Mouse (Mus musculus) left cerebral cortex, postnatal 10 days (tissue): ENCODE measurements at regions not wholly inside any gene's neighbourhood (a gene's known extent, or its start where the extent isn't known, plus 50 kb on each side); places are given as distances from the start of the nearest gene placed in this dataset.

Experiments used
- DNase-seq, 2 experiments: peaks; one replicate each; pipeline ENCODE4 v3.0.0; 2021 to 2022; ENCODE audit warnings: low spot score in 2 of 2, mixed read lengths in 1 of 2; ENCODE audit errors: extremely low spot score in 1 of 2
- intact Hi-C: fragments of 180-260 bp; cut with DNase I; formaldehyde crosslinking; loops from one replicate; pipeline ENCODE4 v1.15.1; 2025

GRCm38 (mm10) chr13:51899319-51900042 lies 53.0 kb downstream of the Gadd45g start:
- intact Hi-C loops: no loop called here
- no peak for DNase-seq

- DNase-seq: no peak
- intact Hi-C loops: no loop called here
Measured at GRCm38 (mm10) chr13:51900043-51900440, 53.6 kb downstream of the Gadd45g start.

- peak; percentile 58 to 61 for DNase-seq
- intact Hi-C loops: no loop called here
Measured at GRCm38 (mm10) chr13:51902482-51903285, 56.2 kb downstream of the Gadd45g start.

- no peak for DNase-seq
- intact Hi-C loops: no loop called here
Measured at GRCm38 (mm10) chr13:51903324-51903939, 57.0 kb downstream of the Gadd45g start.

GRCm38 (mm10) chr13:51905270-51905669 lies 58.8 kb downstream of the Gadd45g start:
- DNase-seq: no peak
- intact Hi-C loops: no loop called here

GRCm38 (mm10) chr13:51906103-51906502 lies 59.6 kb downstream of the Gadd45g start:
- DNase-seq: no peak
- intact Hi-C loops: no loop called here

- DNase-seq: no peak
- intact Hi-C loops: no loop called here
Measured at GRCm38 (mm10) chr13:51908514-51908913, 62.0 kb downstream of the Gadd45g start.

- peak in 1 of 2 experiments; percentile 18 for DNase-seq
- intact Hi-C loops: no loop called here
Measured at GRCm38 (mm10) chr13:51911296-51911998, 65.0 kb downstream of the Gadd45g start.

- intact Hi-C loops: no loop called here
Measured at GRCm38 (mm10) chr13:51912477-51912876, 66.0 kb downstream of the Gadd45g start.

GRCm38 (mm10) chr13:51912994-51913393 lies 66.5 kb downstream of the Gadd45g start:
- DNase-seq: no peak
- intact Hi-C loops: no loop called here

More at GRCm38 (mm10) chr13:51912477-51912876, 66.0 kb downstream of the Gadd45g start:
- DNase-seq: no peak

- intact Hi-C loops: no loop called here
- DNase-seq: peak in 1 of 2 experiments; percentile 3
Measured at GRCm38 (mm10) chr13:51916666-51917240, 70.3 kb downstream of the Gadd45g start.

GRCm38 (mm10) chr13:51917658-51918057 lies 71.2 kb downstream of the Gadd45g start:
- intact Hi-C loops: no loop called here
- DNase-seq: no peak

GRCm38 (mm10) chr13:51918108-51918507 lies 71.6 kb downstream of the Gadd45g start:
- peak in 1 of 2 experiments; percentile 19 for DNase-seq
- intact Hi-C loops: no loop called here

GRCm38 (mm10) chr13:51918781-51919170 lies 72.3 kb downstream of the Gadd45g start:
- DNase-seq: no peak
- intact Hi-C loops: no loop called here

GRCm38 (mm10) chr13:51919171-51919793 lies 72.8 kb downstream of the Gadd45g start:
- intact Hi-C loops: no loop called here
- DNase-seq: no peak

- DNase-seq: no peak
- intact Hi-C loops: no loop called here
Measured at GRCm38 (mm10) chr13:51919937-51920336, 73.5 kb downstream of the Gadd45g start.

GRCm38 (mm10) chr13:51920511-51921351 lies 74.3 kb downstream of the Gadd45g start:
- intact Hi-C loops: no loop called here

GRCm38 (mm10) chr13:51921550-51921949 lies 75.1 kb downstream of the Gadd45g start:
- intact Hi-C loops: no loop called here
- DNase-seq: no peak

More at GRCm38 (mm10) chr13:51920511-51921351, 74.3 kb downstream of the Gadd45g start:
- DNase-seq: no peak
